Mouse (Mus musculus) CH12.LX (cell line): ENCODE measurements around the gene Pacs1.

Experiments
- IRF4 ChIP-seq: IDR thresholded peaks from 2 replicates; pipeline ENCODE4 v1.6.1; 2014; ENCODE audit warnings: low read depth, mild to moderate bottlenecking, inconsistent platforms, low read length, improper control_type of control experiment
- POLR2AphosphoS2 ChIP-seq: IDR thresholded peaks from 2 replicates; pipeline ENCODE4 v1.6.1; 2011; ENCODE audit warnings: low read depth, low read length, improper control_type of control experiment

DNA sequence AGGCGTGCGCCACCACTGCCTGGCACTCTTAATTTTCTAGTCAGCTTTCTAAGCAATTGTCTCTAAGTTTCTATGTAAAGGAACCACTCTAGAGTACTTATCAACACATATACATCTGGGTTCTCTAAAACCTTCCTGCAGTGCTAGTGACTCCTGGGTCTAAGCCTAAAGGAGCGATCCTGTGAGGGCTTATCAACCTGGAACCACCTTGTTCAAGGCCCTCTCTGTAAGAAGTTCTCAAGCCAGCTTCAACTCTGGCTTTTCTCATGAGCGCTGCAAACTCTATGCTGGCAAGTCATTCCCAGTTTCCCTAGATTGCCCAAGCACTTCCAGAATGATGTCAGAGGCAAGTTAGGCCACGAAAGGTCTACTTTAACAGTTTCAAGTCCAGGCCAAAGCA lies 5.9 kb downstream of the Pacs1 start:
- TF ChIP-seq IRF4 (no peak), POLR2AphosphoS2 (no peak)
